Mouse (Mus musculus) lung, adult 18-20 months (tissue): ENCODE results near the gene Gm20388.

Experiments
- DNase-seq, 2 experiments: peaks; one replicate each; pipeline ENCODE4 v3.0.0; 2022; ENCODE audit warnings: mixed read lengths in 2 of 2

Gene Gm20388

GRCm38 (mm10) chr8:122760116-122760515 is 2849.5 kb downstream of the Gm20388 start:
- DNase-seq = no peak

GRCm38 (mm10) chr8:122761109-122761508 is 2850.5 kb downstream of the Gm20388 start:
- DNase-seq = no peak

- DNase-seq = peak; percentile 19 to 33
Observed at GRCm38 (mm10) chr8:122762731-122763266, 2852.2 kb downstream of the Gm20388 start.

GRCm38 (mm10) chr8:122763267-122763738 is 2852.7 kb downstream of the Gm20388 start:
- peak; percentile 53 to 57 for DNase-seq

GRCm38 (mm10) chr8:122764790-122765474 is 2854.3 kb downstream of the Gm20388 start:
- no peak for DNase-seq

- no peak for DNase-seq
Observed at GRCm38 (mm10) chr8:122766189-122766588, 2855.5 kb downstream of the Gm20388 start.

- no peak for DNase-seq
Observed at GRCm38 (mm10) chr8:122766647-122767200, 2856.1 kb downstream of the Gm20388 start.

- no peak for DNase-seq
Observed at GRCm38 (mm10) chr8:122767229-122767628, 2856.6 kb downstream of the Gm20388 start.

GRCm38 (mm10) chr8:122769251-122770058 is 2858.8 kb downstream of the Gm20388 start:
- no peak for DNase-seq

- no peak for DNase-seq
Observed at GRCm38 (mm10) chr8:122772431-122773060, 2861.9 kb downstream of the Gm20388 start.

GRCm38 (mm10) chr8:122775285-122776155 is 2864.9 kb downstream of the Gm20388 start, which contains the start of gene Acsf3:
TSS of gene Acsf3 (plus strand) at chr8:122775486.
- peak; percentile 43 to 45 for DNase-seq

GRCm38 (mm10) chr8:122777701-122778100 is 2867.1 kb downstream of the Gm20388 start:
- no peak for DNase-seq

- no peak for DNase-seq
Observed at GRCm38 (mm10) chr8:122778703-122779239, 2868.1 kb downstream of the Gm20388 start.

GRCm38 (mm10) chr8:122779255-122779654 is 2868.6 kb downstream of the Gm20388 start:
- DNase-seq = no peak

- no peak for DNase-seq
Observed at GRCm38 (mm10) chr8:122784756-122785155, 2874.1 kb downstream of the Gm20388 start.

- no peak for DNase-seq
Observed at GRCm38 (mm10) chr8:122789796-122790195, 2879.2 kb downstream of the Gm20388 start.

- DNase-seq = peak in 1 of 2 experiments; percentile 33
Observed at GRCm38 (mm10) chr8:122793375-122794174, 2882.9 kb downstream of the Gm20388 start.

- DNase-seq = no peak
Observed at GRCm38 (mm10) chr8:122794175-122794454, 2883.5 kb downstream of the Gm20388 start.

- no peak for DNase-seq
Observed at GRCm38 (mm10) chr8:122803906-122804761, 2893.5 kb downstream of the Gm20388 start.

GRCm38 (mm10) chr8:122805349-122805748 is 2894.7 kb downstream of the Gm20388 start:
- no peak for DNase-seq
